8 mouse cellular contexts compared by ENCODE assay signal in the genomic region with DNA sequence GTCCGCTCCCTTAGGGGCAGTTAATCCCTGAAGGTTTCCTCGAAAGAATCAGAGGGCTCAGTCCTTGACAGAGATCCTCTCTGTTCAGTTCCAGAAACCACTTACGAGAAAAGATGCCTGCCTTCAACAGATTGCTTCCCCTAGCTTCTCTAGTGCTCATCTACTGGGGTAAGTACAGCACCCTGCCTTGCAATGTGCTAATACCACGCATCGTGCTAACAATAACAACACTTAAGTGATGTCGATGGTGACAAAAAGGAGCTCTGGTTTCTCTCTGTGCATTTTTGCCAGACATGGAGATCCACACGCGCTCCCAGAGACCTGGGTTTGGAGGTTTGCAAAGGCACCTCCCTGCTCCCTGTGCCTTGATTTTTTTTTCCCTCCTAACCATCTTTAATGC. TPM values are rescaled to one million over a fixed set of nuclear protein-coding genes. Genes with fewer than 3 reads are reported as not detected.
DNase-seq lines count a peak whose midpoint lies in the region; ATAC-seq and TF ChIP-seq lines count a peak whose summit lies in the region.

No protein-coding gene starts in this region.

- no peak overlapping the region for H3K9ac ChIP-seq in lung, embryonic 16.5 days (ENCODE audit: low read length)
- H3K9ac ChIP-seq in intestine, postnatal 0 days (ENCODE audit: low read depth, low read length), result no peak overlapping the region

- TF ChIP-seq CTCF in intestine, postnatal 0 days (IDR thresholded peaks at IDR 0.05; ENCODE audit: low read depth), result no peak
- no peak for TF ChIP-seq CTCF in thymus, adult 2 months (IDR thresholded peaks at IDR 0.05; ENCODE audit: borderline replicate concordance, control insufficient read depth, extremely low read depth, insufficient read depth, low read length, poor library complexity)

- H3K4me1 ChIP-seq in lung, embryonic 16.5 days (replicated peaks; ENCODE audit: control insufficient read depth, insufficient read depth, low read length), result peaks cover 9% of the 10 kb centered on the region
- no peaks in the 10 kb centered on the region for H3K4me1 ChIP-seq in intestine, postnatal 0 days (replicated peaks; ENCODE audit: control insufficient read depth, insufficient read depth, low read length)
- H3K4me1 ChIP-seq in thymus, adult 2 months (replicated peaks; ENCODE audit: control insufficient read depth, insufficient read depth, low read length), result no peaks in the 10 kb centered on the region

- no peaks in the 10 kb centered on the region for H3K36me3 ChIP-seq in lung, embryonic 16.5 days (ENCODE audit: control insufficient read depth, insufficient read depth, low read length)
- no peaks in the 10 kb centered on the region for H3K36me3 ChIP-seq in intestine, postnatal 0 days (ENCODE audit: control insufficient read depth, insufficient read depth)
- H3K36me3 ChIP-seq in thymus, adult 2 months (ENCODE audit: control insufficient read depth, insufficient read depth, low read length), result no peaks in the 10 kb centered on the region

- 23% methylated on average over 8 of the region's 8 CpGs for WGBS in lung, embryonic 16.5 days
- WGBS in intestine, postnatal 0 days, result 24% methylated on average over 8 of the region's 8 CpGs
- WGBS in thymus, adult 2 months, result 50% methylated on average over 8 of the region's 8 CpGs

- no peak for TF ChIP-seq POLR2A in thymus, adult 2 months (IDR thresholded peaks at IDR 0.05; ENCODE audit: control insufficient read depth, extremely low read depth, insufficient read depth, low read length, poor library complexity)

- peak; percentile 51 for ATAC-seq in frontal cortex, adult (ENCODE audit: low TSS enrichment)
- ATAC-seq in lung, embryonic 16.5 days (ENCODE audit: low read depth), result no peak
- no peak for ATAC-seq in intestine, postnatal 0 days

- no peak for DNase-seq in frontal cortex, postnatal 10 days (ENCODE audit: low spot score in 2 of 2)
- DNase-seq in lung, adult 18-20 months, result no peak
- DNase-seq in thymus, adult 2 months, result no peak
- no peak for DNase-seq in adipocyte (ENCODE audit: low spot score)
- DNase-seq in thymus, postnatal 25 days, result no peak

- peak overlapping the region; percentile 46 for H3K4me3 ChIP-seq in lung, embryonic 16.5 days (ENCODE audit: low read length)
- H3K4me3 ChIP-seq in intestine, postnatal 0 days (ENCODE audit: low read depth, low read length), result no peak overlapping the region; the same call in 1 of the 2 replicates
- H3K4me3 ChIP-seq in thymus, adult 2 months (ENCODE audit: control insufficient read depth, insufficient read depth, low read length), result no peak overlapping the region

- H3K27me3 ChIP-seq in lung, embryonic 16.5 days (ENCODE audit: control insufficient read depth, insufficient read depth, low read depth, low read length), result 0 out of 2 replicates have a peak, but pooled peaks cover 2% of the 10 kb centered on the region
- H3K27me3 ChIP-seq in intestine, postnatal 0 days (replicated peaks; ENCODE audit: control insufficient read depth, insufficient read depth, low read length), result peaks cover 13% of the 10 kb centered on the region
- H3K27me3 ChIP-seq in thymus, adult 2 months (ENCODE audit: control insufficient read depth, insufficient read depth, low read length), result no peaks in the 10 kb centered on the region; the same call in 1 of the 2 replicates

- peak overlapping the region; percentile 61; the same call in 1 of the 2 replicates for H3K4me2 ChIP-seq in lung, embryonic 16.5 days (ENCODE audit: low read depth, low read length)
- H3K4me2 ChIP-seq in intestine, postnatal 0 days (replicated peaks; ENCODE audit: low read depth), result peak overlapping the region; percentile 64; the same call in 1 of the 2 replicates

- H3K9me3 ChIP-seq in lung, embryonic 16.5 days (ENCODE audit: control insufficient read depth, low read length), result no peaks in the 10 kb centered on the region
- no peaks in the 10 kb centered on the region for H3K9me3 ChIP-seq in intestine, postnatal 0 days (ENCODE audit: control insufficient read depth)

- no peak overlapping the region for H3K27ac ChIP-seq in lung, embryonic 16.5 days (ENCODE audit: low read length)
- no peak overlapping the region for H3K27ac ChIP-seq in intestine, postnatal 0 days (ENCODE audit: low read depth, low read length)
- H3K27ac ChIP-seq in thymus, adult 2 months (ENCODE audit: control insufficient read depth, insufficient read depth, low read length), result no peak overlapping the region

RNA-seq across cellular contexts. Expression of gene Scn3b, which starts 0.9 kb away (rescaled TPM):
- 9.1 and 11.3 TPM in 2 replicates for polyA plus RNA-seq in lung, embryonic 16.5 days (2015; fragmentation: Nextera tagmentation; extraction: Ambion mirVana)
- polyA plus RNA-seq in intestine, postnatal 0 days (2015; fragmentation: Nextera tagmentation; extraction: Ambion mirVana), result 1.8 and 2.4 TPM in 2 replicates
- polyA plus RNA-seq in thymus, adult 2 months (2012; rRNA removed), result 1.3 and 1.5 TPM in 2 replicates
